Mouse (Mus musculus) frontal cortex, postnatal 10 days (tissue): ENCODE data around the gene Zfp385a.
"Not testable (repeated sequence)": the region's sequence is repeated elsewhere in the genome, so short reads cannot be mapped to it uniquely, and the experiment has no call there.

Experiments used
- DNase-seq, 2 experiments: peaks; one replicate each; pipeline ENCODE4 v3.0.0; 2022; ENCODE audit warnings: low spot score in 2 of 2, mixed read lengths in 1 of 2

The Zfp385a gene

GRCm38 (mm10) chr15:103290843-103291242 is 49.0 kb downstream of the Zfp385a start:
- DNase-seq, result no peak

GRCm38 (mm10) chr15:103290417-103290816 is 49.5 kb downstream of the Zfp385a start:
- no peak for DNase-seq

GRCm38 (mm10) chr15:103289600-103289999 is 50.3 kb downstream of the Zfp385a start:
- DNase-seq, result no peak

GRCm38 (mm10) chr15:103285778-103286417 is 54.0 kb downstream of the Zfp385a start:
- no peak for DNase-seq

- DNase-seq, result no peak
Observed at GRCm38 (mm10) chr15:103284647-103285046, 55.2 kb downstream of the Zfp385a start.

- DNase-seq, result no peak
Observed at GRCm38 (mm10) chr15:103284066-103284465, 55.8 kb downstream of the Zfp385a start.

- DNase-seq, result no peak
Observed at GRCm38 (mm10) chr15:103281465-103282205, 58.3 kb downstream of the Zfp385a start.

GRCm38 (mm10) chr15:103280817-103281464 is 59.0 kb downstream of the Zfp385a start:
- no peak for DNase-seq

GRCm38 (mm10) chr15:103279750-103280149 is 60.1 kb downstream of the Zfp385a start:
- DNase-seq, result no peak

GRCm38 (mm10) chr15:103277949-103278348 is 61.9 kb downstream of the Zfp385a start:
- no peak for DNase-seq

GRCm38 (mm10) chr15:103275943-103276342 is 64.0 kb downstream of the Zfp385a start:
- not testable (repeated sequence) for DNase-seq

GRCm38 (mm10) chr15:103272419-103273279 is 67.2 kb downstream of the Zfp385a start, which contains the start of gene Copz1:
TSS of gene Copz1 (plus strand) at chr15:103272714.
- DNase-seq, result peak; percentile 96 to 98

- DNase-seq, result no peak
Observed at GRCm38 (mm10) chr15:103268903-103269302, 71.0 kb downstream of the Zfp385a start.

- DNase-seq, result no peak
Observed at GRCm38 (mm10) chr15:103264794-103265193, 75.1 kb downstream of the Zfp385a start.
